Mouse (Mus musculus) liver, embryonic 12.5 days (tissue): ENCODE data around the gene Csrnp1. TPM values are rescaled to one million over a fixed set of nuclear protein-coding genes. Genes with fewer than 3 reads are reported as not detected.

ENCODE experiments used
- ATAC-seq: fragments of 200-750 bp; cut with Nextera tagmentation; 2 replicates; pipeline ENCODE4 v1.8.0; 2017; ENCODE audit warnings: moderate number of reproducible peaks, mild to moderate bottlenecking, moderate library complexity
- H3K27ac ChIP-seq: fragments of 300-500 bp; sonication (generic); 2 replicates; pipeline ENCODE4 v1.5.1; 2016; ENCODE audit warnings: mild to moderate bottlenecking
- H3K27me3 ChIP-seq: fragments of 300-500 bp; sonication (generic); replicated peaks from 2 replicates; pipeline ENCODE4 v1.6.1; 2016; ENCODE audit warnings: mild to moderate bottlenecking, moderate library complexity
- H3K36me3 ChIP-seq: fragments of 300-500 bp; sonication (generic); 2 replicates; pipeline ENCODE4 v1.6.1; 2016; ENCODE audit warnings: mild to moderate bottlenecking, moderate library complexity
- H3K4me1 ChIP-seq: fragments of 300-500 bp; sonication (generic); 2 replicates; pipeline ENCODE4 v1.6.1; 2016
- H3K4me2 ChIP-seq: fragments of 300-500 bp; sonication (generic); 2 replicates; pipeline ENCODE4 v1.6.1; 2016; ENCODE audit warnings: mild to moderate bottlenecking, moderate library complexity
- H3K4me3 ChIP-seq: fragments of 300-500 bp; sonication (generic); 2 replicates; pipeline ENCODE4 v1.5.1; 2016; ENCODE audit warnings: mild to moderate bottlenecking, moderate library complexity
- H3K9ac ChIP-seq: fragments of 300-500 bp; sonication (generic); 2 replicates; pipeline ENCODE4 v1.6.1; 2016; ENCODE audit warnings: mild to moderate bottlenecking, moderate library complexity
- H3K9me3 ChIP-seq: fragments of 300-500 bp; sonication (generic); replicated peaks from 2 replicates; pipeline ENCODE4 v1.6.1; 2016; ENCODE audit warnings: mild to moderate bottlenecking, moderate library complexity
- WGBS: fragments of 180-500 bp; shearing (Covaris S2); methylation state at CpG from one replicate; pipeline ENCODE4 v1.1.7; 2016; ENCODE audit not compliant: insufficient replicate concordance; 5-methylcytosine and 5-hydroxymethylcytosine counted together
- polyA plus RNA-seq: library from polyadenylated mRNA; unstranded; fragments of >200 nt; fragmentation: Nextera tagmentation; extraction: Ambion mirVana; gene quantifications from 2 replicates; pipeline ENCODE4 v1.2.1, GENCODE M21; 2016

The Csrnp1 gene
- polyA plus RNA-seq, 1 experiment from 2014 or later, result 1.5 TPM

DNA sequence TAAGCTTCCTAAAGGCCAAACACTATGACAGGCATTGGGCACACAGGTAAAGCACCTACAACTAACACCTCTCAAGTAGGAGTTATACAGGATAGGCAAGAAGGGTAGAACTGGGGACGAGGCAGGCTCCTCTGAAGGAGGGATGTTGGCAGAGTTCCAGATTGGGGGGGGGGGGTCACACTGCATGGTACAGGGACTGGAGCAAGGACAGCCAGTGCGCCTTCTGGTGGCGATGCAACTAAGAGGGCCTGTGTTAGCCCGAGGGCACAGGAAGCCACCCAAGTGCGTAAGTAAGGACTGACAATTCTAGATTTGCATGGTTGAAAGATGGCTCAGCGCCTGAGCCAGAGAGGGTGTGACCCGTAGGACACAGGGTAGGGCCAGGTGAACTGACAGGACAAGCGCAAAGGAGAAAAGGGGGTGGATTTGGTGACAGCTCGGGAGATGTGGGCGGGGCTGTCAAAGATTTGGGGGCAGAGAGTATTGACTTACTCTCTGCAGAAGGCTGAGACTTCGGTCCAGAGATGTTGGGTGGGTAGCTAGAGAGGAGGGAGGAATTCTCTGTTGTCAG is 2.1 kb downstream of the Csrnp1 start:
- ATAC-seq, result peak; percentile 30
- Histone ChIP-seq H3K27me3 (peaks cover 46% of the 10 kb centered on the region), H3K9me3 (no peaks in the 10 kb centered on the region), H3K4me2 (peak overlapping the region; percentile 99), H3K27ac (peak overlapping the region; percentile 84), H3K36me3 (no peaks in the 10 kb centered on the region), H3K4me3 (peak overlapping the region; percentile 69), H3K4me1 (peaks cover 74% of the 10 kb centered on the region), H3K9ac (peak overlapping the region; percentile 73)
- 3% methylated on average over 11 of the region's 11 CpGs for WGBS

DNA sequence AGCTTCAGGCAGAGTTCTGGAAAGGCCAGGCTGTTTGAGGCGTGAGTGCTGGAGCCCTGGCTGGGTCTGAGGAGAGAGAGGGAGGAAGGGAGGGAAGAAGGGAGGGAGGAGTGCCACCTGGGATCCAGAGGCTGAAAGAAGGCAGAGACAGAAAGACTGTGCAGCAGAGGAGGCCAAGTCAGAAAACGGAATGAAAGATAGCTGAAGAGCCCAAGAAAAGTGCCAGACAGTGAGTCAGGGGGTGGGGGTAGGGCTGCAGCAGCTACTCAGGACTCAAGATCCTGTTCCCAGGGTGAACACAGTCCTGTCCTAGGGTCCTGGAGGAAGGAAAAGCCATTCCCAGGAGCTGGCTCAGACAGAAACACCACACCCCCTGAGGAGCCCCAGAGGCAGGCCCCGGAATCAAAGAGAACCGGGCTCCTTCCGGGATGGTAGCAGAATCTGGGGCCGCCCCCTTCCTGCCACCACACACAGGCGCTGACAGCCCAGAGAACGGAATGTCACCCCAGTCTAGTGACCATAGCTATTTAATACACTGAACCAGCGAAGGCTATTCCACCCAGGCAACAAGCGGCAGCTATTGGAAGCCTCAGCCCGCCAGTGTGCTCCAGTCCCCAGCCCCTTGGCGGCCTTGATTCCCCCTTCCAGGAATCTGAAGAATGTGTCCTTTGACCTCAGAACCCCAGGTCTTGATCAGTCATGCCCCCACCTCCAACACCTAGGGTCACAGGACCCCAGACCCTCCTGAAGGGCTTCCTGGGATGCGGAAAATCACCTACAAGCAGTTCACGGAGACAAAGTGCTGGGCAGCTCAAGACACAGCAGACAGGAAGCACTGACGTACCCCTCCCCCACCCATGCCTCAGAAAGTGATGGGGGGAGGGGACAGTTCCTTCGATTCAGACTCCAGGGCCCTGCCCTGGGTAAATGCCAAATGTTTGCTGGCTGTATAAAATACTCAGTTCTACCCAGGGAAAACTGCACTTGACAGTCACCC is 3.0 kb downstream of the Csrnp1 start:
- Histone ChIP-seq H3K27me3 (peaks cover 39% of the 10 kb centered on the region), H3K4me2 (peak overlapping the region; percentile 99), H3K9me3 (no peaks in the 10 kb centered on the region), H3K36me3 (no peaks in the 10 kb centered on the region), H3K4me3 (peak overlapping the region; percentile 69), H3K9ac (peak overlapping the region; percentile 49), H3K27ac (peak overlapping the region; percentile 84), H3K4me1 (peaks cover 82% of the 10 kb centered on the region)
- peak; percentile 16; the same call in 1 of the 2 replicates for ATAC-seq
- 4% methylated on average over 16 of the region's 16 CpGs for WGBS

DNA sequence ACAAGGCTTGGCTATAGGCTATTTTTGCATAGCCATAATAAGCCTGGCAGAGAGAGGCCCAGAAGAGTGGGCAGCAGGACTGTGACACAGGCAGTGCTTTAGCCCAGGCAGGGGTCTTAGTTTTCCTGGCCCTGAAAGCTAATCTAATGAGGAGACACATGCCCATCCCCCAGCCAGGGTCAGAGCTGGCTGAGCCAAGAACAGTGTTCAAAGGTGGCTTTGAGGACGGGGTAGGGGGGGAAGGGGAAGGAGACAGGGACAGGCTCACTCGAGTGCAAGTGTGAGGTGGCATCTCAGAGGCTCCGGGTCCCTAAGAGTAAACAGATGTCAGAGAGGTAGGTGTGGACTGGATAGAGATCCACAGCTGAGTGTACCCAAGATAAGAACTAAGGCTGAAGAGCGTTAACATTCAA is 3.7 kb downstream of the Csrnp1 start:
- H3K27me3 ChIP-seq, result peaks cover 32% of the 10 kb centered on the region
- no peaks in the 10 kb centered on the region for H3K9me3 ChIP-seq
- peak overlapping the region; percentile 49; the same call in 1 of the 2 replicates for H3K9ac ChIP-seq
- WGBS, result 3% methylated on average over 4 of the region's 4 CpGs
- H3K4me3 ChIP-seq, result peak overlapping the region; percentile 69; the same call in 1 of the 2 replicates
- H3K4me2 ChIP-seq, result peak overlapping the region; percentile 99
- no peaks in the 10 kb centered on the region for H3K36me3 ChIP-seq
- no peak for ATAC-seq
- peak overlapping the region; percentile 84 for H3K27ac ChIP-seq
- peaks cover 86% of the 10 kb centered on the region for H3K4me1 ChIP-seq

DNA sequence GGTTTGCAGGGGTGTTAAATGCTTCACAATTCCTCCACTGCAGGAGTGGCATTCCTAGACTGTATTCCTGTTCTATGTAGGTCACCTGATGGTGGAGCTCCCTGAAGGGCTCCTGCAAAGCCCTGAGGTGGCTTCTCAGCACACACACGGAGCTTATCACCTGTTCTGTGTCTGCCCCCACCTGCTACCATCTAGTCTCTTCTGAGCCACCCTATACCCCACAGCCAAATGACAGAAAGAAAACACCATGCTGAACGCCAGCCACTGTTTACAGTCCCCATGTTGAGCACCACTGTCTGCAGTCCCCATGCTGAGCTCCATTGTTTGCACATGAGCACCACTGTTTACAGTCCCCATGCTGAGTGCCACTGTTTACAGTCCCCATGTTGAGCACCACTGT is 4.7 kb downstream of the Csrnp1 start:
- WGBS, result 54% methylated on average over 2 of the region's 2 CpGs
- H3K4me1 ChIP-seq, result peaks cover 84% of the 10 kb centered on the region
- no peak for ATAC-seq
- no peaks in the 10 kb centered on the region for H3K9me3 ChIP-seq
- H3K27me3 ChIP-seq, result peaks cover 27% of the 10 kb centered on the region
- H3K9ac ChIP-seq, result no peak overlapping the region
- peaks cover 5% of the 10 kb centered on the region; the same call in 1 of the 2 replicates for H3K36me3 ChIP-seq
- H3K4me3 ChIP-seq, result no peak overlapping the region
- no peak overlapping the region for H3K27ac ChIP-seq
- no peak overlapping the region for H3K4me2 ChIP-seq

DNA sequence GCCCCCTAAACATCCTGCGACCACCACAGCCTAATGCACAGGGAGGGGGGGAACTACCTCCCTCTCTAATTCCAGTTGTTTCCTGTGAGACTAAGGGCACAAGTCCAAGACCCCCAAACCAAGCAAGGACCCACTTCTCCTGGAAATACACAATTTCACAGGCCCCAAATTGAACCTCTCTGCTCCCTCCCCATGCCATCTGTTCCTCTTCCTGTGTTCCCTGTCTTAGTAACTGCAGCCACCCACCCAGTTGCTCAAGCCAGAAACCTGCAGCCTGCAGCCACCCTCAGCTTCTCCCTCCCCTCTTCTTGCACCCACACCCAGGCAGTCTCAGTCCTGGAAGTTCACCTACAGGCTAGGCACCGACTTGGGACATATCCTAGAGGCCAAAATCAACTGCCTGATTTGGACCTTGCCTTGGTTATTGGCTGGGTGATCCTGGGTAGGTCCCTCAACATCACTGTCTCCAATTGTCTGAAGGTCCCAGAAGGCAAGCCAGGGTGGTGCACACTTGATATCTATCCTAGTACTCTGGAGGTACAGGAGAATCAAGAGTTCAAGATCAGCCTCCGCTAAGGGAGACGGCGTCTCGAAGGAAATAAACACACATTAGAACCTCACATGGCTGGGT is 5.5 kb downstream of the Csrnp1 start:
- H3K4me1 ChIP-seq, result peaks cover 77% of the 10 kb centered on the region
- no peak overlapping the region for H3K27ac ChIP-seq
- H3K9me3 ChIP-seq, result no peaks in the 10 kb centered on the region
- no peak for ATAC-seq
- WGBS, result 66% methylated on average over 6 of the region's 6 CpGs
- no peak overlapping the region for H3K4me3 ChIP-seq
- H3K9ac ChIP-seq, result 0 out of 2 replicates have a peak overlapping the region, but pooled peaks have one; percentile 6
- H3K27me3 ChIP-seq, result peaks cover 18% of the 10 kb centered on the region
- peaks cover 10% of the 10 kb centered on the region for H3K36me3 ChIP-seq
- H3K4me2 ChIP-seq, result peak overlapping the region; percentile 44; the same call in 1 of the 2 replicates

DNA sequence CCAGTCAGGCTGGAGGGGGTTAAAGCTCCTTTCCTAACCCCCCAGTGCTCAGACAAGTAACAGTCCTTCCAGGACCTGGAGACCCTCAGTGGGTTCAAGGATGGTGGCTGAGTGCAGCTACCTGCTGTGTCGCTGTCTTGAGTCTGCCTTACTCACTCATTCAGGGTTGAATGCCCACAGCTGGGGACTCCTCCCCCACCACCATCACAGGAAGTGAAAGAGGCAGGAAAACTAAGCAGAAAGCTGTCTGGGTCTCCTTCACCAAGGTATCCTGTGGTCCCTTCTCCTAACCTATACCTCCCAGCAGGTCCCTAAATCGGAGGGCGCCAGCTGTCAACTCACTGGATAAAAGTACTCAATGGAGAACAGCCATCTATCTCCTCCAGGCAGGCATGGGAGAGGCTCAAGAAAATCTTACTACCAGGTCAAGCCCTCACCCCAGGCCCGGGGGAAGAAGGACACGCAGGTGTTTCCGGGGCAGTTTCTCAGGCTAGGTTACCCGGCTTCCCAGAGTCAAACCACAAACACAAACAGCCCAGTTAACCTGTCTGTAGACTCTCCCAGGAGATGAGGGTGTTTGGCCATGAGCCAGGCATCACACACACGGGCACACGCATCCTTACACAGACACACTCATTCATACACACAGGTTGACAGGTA is 6.2 kb downstream of the Csrnp1 start:
- peak overlapping the region; percentile 25 for H3K4me3 ChIP-seq
- ATAC-seq, result no peak
- peaks cover 16% of the 10 kb centered on the region for H3K36me3 ChIP-seq
- H3K27ac ChIP-seq, result no peak overlapping the region
- H3K4me2 ChIP-seq, result peak overlapping the region; percentile 44
- H3K9ac ChIP-seq, result no peak overlapping the region
- peaks cover 71% of the 10 kb centered on the region for H3K4me1 ChIP-seq
- H3K9me3 ChIP-seq, result no peaks in the 10 kb centered on the region
- H3K27me3 ChIP-seq, result peaks cover 12% of the 10 kb centered on the region
- WGBS, result 27% methylated on average over 9 of the region's 9 CpGs

DNA sequence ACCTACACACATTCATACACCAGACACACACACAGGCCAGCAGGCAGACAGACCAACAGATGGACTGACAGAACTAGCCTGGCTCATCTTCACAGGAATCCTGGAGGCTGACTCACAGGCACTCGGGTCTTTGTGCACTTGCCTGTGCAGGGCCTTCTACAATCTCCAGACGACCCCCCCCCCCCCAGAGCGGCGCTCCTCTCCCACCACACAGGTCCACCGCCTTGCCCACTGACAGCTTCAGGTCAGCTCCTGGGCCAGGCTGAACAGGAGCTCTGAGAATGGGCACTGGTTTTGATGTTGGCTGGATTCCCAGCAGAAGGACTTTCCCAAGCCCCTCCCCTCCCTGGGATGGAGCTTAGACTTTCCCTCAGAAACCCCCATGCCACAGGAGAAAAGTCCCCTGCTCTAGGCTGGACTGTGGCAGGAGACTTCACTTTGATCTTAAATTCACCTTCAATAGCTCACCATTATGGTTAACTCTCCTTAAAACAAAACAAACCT is 6.8 kb downstream of the Csrnp1 start:
- Histone ChIP-seq H3K36me3 (peaks cover 23% of the 10 kb centered on the region), H3K27ac (peak overlapping the region; percentile 45; the same call in 1 of the 2 replicates), H3K9ac (no peak overlapping the region), H3K4me3 (peak overlapping the region; percentile 25), H3K4me1 (peaks cover 64% of the 10 kb centered on the region), H3K27me3 (peaks cover 5% of the 10 kb centered on the region), H3K9me3 (no peaks in the 10 kb centered on the region), H3K4me2 (peak overlapping the region; percentile 44)
- no peak for ATAC-seq
- WGBS, result 35% methylated on average over 5 of the region's 5 CpGs

DNA sequence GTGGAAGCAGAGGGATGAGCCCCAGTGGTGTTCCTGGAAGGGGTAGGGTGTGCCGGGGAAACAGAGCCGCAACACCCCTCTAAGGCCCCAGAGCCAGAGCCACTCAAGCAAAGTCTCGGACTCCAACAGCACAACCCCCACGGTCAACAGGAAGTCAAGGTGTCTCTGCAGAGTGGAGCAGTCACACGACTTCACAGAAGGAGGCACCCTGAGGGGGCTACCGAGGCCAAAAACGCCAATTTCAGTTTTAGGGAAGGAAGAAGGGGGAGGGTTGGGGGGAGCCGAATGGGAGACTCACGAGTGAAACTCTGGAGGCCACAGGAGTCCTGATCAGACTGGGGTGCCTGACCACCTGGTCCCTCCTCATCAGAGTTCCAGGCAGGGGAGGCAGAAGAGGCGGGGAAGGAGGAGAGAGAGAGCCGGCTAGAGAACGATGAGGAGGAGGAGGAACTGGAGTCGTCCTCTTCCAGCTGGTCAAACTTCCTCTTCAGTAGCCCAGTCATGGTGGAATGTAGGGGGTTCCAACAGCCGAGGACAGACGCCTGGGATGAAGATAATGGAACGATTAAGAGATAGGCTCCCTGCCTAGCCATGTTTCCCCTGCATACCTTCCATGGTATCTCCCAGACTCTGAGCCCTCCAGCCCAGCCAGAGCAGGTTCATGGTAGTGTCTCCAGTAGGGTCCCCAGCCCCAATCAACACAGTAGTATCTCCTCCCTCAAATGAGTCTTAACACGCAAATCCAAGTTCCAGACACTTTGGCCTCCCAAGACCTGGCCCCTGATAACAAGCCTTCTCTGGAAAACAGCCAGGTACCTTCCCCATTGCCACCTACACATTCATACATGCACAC is 7.5 kb downstream of the Csrnp1 start:
- H3K27ac ChIP-seq, result peak overlapping the region; percentile 45; the same call in 1 of the 2 replicates
- H3K27me3 ChIP-seq, result no peaks in the 10 kb centered on the region
- H3K4me1 ChIP-seq, result peaks cover 57% of the 10 kb centered on the region
- no peak for ATAC-seq
- H3K36me3 ChIP-seq, result peaks cover 30% of the 10 kb centered on the region
- WGBS, result 11% methylated on average over 17 of the region's 17 CpGs
- H3K4me3 ChIP-seq, result peak overlapping the region; percentile 25
- no peak overlapping the region for H3K9ac ChIP-seq
- H3K9me3 ChIP-seq, result no peaks in the 10 kb centered on the region
- H3K4me2 ChIP-seq, result peak overlapping the region; percentile 44

DNA sequence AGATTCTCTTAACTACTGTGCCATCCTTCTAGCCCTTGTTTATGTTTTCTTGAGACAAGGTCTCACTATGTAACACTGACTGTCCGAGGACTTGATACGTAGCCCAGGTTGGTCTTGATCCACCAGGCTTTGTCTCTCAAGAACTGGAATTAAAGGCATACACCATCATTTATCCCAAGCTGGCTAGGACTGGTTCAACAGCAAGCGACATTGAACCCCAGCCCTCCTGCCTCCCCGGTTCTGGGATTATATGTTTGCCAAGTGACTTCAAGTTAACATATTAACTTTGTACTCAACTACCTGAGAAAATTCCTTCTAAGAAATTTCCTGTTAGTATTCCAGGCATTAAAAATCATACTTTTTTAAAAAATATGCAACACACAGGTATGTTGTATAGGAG is 9.2 kb downstream of the Csrnp1 start:
- no peak for ATAC-seq
- H3K36me3 ChIP-seq, result peaks cover 38% of the 10 kb centered on the region
- 78% methylated on average over 4 of the region's 4 CpGs for WGBS

DNA sequence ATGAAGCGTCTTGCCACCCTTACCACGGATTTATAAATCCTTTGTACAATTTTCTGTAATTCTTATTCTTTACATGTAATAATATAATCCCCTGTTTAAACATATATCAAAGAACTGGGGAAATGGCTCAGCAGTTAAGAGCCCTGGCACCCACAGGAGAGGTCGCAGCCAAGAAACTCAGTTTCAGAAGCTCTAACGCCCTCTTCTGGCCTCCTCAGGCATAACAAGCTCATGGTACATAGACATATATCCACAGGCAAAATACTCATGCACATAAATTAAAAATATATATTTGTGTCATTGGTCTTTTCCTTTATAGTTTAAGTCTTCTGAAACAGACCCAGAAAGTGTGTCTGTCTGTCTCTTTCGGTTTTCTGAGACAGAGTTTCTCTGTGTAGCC is 9.8 kb downstream of the Csrnp1 start:
- 67% methylated on average over 5 of the region's 5 CpGs for WGBS

More for the DNA sequence above, 9.2 kb downstream of the Csrnp1 start:
- no peaks in the 10 kb centered on the region for H3K9me3 ChIP-seq
- no peak overlapping the region for H3K4me2 ChIP-seq
- H3K4me1 ChIP-seq, result peaks cover 46% of the 10 kb centered on the region
- no peaks in the 10 kb centered on the region for H3K27me3 ChIP-seq
- no peak overlapping the region for H3K9ac ChIP-seq
- no peak overlapping the region for H3K4me3 ChIP-seq
- no peak overlapping the region for H3K27ac ChIP-seq

More for the DNA sequence above, 9.8 kb downstream of the Csrnp1 start:
- Histone ChIP-seq H3K36me3 (peaks cover 38% of the 10 kb centered on the region), H3K9ac (no peak overlapping the region), H3K4me1 (peaks cover 45% of the 10 kb centered on the region), H3K27me3 (no peaks in the 10 kb centered on the region), H3K27ac (no peak overlapping the region), H3K4me2 (no peak overlapping the region), H3K4me3 (no peak overlapping the region), H3K9me3 (no peaks in the 10 kb centered on the region)
- no peak for ATAC-seq
